Mouse (Mus musculus): ENCODE measurements around the gene Dnase2a.
A peak's percentile ranks its signal among the peaks of the same experiment; 100 is the strongest.
"Not testable (repeated sequence)": the region's sequence is repeated elsewhere in the genome, so short reads cannot be mapped to it uniquely, and the experiment has no call there.

Dnase2a gene

DNA sequence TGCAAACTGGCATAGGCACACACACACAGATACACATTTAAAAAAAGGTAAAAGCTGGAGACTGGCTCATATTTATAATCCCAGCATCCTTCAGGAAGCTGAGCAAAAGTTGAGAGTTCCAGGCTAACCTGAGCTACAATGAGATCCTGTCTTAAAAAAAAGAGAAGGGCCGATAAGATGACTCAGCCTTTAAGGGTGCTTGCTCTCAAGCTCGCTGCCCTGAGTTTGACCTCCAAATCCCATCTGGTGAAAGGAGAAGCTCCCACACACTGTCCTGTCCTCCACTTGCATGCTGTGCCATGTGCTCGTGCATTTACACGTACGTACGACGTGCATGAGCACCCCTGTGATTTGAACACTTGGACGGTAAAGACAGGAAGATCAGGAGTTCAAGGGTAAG lies 867 bp upstream of the Dnase2a start:
- no peak for DNase-seq (ENCODE audit: low spot score in 2 of 2)

DNA sequence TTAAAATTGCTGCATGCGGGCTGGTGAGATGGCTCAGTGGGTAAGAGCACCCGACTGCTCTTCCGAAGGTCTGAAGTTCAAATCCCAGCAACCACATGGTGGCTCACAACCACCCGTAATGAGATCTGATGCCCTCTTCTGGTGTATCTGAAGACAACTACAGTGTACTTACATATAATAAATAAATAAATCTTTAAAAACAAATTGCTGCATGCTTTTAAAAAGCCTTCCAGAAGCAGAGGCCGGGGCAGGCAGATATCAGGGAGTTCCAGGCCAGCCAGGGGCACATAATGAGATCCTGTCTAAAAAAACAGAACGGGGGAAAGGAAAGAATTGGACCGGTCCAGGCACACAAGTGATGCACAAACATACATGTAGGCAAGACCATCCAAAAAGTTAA lies 381 bp upstream of the Dnase2a start:
- DNase-seq (ENCODE audit: low spot score in 2 of 2), result not testable (repeated sequence)

DNA sequence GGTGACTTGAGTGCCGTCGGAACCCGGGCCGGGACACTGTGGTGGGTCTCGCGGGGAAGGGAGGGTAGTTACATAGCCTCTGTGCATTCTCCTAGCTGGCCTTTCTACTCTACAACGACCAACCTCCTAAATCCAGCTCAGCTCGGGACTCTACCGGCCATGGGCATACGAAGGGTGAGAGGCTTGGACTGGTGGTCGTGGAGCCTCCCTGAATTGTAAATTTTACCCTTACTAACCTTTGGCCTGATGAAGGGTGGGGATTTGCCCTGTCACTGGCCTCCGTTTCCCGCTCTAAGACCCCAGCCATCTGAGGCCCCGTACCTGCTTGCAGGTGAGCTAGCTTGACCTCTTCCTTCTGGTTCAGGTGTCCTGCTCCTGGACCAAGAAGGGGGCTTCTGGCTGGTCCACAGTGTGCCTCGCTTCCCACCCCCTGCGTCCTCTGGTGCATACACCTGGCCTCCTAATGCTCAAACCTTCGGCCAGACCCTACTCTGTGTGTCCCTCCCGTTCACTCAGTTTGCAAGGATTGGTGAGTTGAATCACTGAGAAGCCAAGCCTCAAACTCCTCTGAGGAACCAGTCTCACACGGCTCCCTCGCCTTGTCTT lies 905 bp downstream of the Dnase2a start:
- no peak for DNase-seq (ENCODE audit: low spot score in 2 of 2)

DNA sequence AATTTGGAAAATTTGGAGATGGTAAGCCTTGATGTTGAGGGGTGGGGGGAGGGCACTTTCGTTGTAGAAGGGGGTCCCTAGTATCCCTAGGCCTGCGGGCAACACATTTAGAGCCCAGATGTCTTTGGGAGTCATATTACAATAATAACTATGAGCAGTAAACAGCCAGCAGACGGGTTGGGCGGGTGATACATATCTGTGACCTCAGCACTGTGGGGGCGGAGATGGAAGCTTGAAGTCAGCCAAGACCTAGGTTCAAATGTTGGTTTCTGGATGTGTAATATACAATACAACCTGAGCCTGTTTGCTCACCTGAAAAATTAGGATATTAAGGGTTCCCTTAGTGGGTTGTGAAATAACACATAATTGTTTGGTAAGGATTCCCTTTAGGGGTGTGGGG lies 1.6 kb downstream of the Dnase2a start:
- no peak for DNase-seq (ENCODE audit: low spot score in 2 of 2)

DNA sequence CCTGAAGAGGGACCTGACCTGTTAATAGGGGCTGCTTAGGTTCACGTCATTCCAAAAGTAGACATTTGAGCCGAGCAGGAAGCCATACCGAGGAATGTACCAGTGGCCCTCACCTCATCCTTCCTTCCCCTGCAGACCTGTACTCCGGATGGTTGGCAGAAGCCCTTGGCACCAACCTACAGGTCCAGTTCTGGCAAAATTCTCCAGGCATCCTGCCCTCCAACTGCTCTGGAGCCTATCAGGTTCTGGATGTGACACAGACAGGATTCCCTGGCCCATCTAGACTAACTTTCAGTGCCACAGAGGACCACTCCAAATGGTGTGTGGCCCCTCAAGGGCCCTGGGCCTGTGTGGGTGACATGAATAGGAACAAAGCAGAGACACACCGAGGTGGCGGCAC lies 2.2 kb downstream of the Dnase2a start:
- DNase-seq (ENCODE audit: low spot score in 2 of 2), result no peak

DNA sequence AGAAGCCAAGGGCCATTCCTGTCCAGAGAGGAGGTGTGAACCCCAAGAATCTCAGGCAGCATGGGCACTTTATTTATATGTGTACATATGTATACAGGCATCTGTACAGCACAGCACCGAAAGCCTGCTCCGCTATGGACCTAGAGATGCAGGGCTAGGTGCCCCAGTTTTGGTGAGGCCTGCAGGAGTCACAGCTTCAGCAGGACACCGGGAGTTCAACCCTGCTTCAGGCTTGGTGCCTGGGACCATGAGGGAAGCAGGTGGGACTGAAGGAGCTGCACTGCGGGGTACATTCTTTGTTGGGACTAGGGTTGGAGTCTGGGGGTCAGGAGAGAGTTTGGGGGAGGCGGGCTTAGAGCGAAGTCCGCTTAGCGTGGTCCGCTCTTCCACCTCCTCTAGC lies 3.5 kb downstream of the Dnase2a start:
- no peak for DNase-seq (ENCODE audit: low spot score in 2 of 2)

DNA sequence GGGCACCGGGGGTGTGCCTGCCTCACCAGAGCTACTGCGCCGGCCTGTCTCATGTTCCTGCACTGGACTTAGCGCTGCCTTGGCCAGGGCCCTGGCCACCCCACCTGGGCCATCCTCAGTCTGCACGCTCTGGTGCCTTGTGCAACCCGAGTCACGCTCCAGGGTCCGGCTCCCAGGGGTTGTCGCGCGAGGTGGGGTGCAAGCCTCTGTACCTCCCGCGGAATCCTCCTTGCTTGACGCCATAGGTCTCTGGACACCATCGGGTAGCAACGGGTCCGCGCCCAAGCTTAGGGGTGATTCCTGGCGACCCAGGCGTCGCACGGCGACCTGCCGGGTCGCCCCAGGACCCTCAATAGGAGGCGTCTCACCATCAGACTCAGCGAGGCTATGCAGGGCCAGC lies 4.0 kb downstream of the Dnase2a start:
- DNase-seq (ENCODE audit: low spot score in 2 of 2), result no peak

DNA sequence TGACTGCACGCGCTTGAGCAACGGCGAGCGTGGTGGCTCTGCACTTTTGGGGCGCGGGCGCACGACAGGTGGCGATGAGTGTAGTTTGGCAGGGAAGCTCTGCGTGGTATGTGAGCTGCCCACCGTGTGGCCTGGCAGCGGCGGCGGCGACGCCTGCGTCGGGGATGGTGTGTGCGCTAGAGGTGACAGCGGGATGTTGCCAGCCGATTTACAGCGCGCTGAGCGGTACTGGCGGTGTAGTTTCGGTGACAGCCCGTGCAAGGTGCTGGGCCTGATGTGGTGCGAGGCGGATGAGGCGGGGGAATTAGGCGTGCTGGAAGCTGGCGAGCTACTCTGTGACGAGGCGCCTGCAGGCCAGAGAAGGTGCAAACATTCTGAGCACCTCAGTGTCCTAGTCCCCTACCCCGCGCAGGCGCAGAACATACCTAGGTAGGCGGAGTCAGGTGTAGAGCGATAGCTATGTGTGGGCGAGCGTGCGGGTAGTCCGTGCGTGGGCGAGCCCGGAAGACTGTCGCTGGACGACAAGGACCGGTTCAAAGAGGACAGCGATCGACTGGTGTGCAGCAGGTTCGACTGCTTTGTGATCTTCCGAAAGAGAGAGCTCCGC lies 4.6 kb downstream of the Dnase2a start:
- DNase-seq (ENCODE audit: low spot score in 2 of 2), result peak; percentile 66 to 74

DNA sequence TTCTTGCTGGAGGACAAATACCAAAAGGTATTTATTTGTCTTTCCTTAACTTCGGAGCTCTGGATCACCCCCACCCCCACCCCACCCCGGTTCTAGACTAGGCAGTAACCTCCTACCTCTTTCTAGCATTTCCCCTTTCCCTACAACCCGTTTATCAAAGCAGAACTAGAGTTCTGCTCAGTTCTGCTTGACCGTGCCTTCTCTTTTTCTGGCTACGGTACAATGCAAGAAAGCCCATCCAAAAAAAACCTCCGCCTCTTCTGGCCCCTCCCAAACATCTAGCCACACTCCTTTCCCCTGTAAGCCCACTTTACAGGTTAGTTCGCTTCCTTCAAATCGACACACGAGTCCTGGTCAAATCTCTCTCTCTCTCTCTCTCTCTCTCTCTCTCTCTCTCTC lies 5.1 kb downstream of the Dnase2a start:
- DNase-seq (ENCODE audit: low spot score in 2 of 2), result no peak

DNA sequence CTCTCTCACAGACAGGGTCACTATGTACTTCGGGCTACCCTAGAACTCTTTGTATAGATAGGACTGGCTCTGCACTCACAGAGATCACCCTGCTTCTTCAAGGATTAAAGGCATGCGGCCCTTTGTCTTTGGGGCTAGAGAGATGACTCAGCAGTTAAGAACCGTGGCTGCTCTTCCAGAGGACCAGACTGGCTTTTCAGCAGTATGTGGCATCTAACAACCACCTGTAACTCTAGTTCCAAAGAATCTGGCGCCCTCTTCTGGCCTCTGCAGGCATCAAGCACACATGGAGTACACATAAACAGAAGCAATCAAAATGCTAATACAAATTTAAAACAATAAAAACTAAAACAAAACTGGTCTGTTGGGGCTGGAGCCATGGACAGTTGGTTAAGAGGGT lies 5.6 kb downstream of the Dnase2a start:
- DNase-seq (ENCODE audit: low spot score in 2 of 2), result no peak

DNA sequence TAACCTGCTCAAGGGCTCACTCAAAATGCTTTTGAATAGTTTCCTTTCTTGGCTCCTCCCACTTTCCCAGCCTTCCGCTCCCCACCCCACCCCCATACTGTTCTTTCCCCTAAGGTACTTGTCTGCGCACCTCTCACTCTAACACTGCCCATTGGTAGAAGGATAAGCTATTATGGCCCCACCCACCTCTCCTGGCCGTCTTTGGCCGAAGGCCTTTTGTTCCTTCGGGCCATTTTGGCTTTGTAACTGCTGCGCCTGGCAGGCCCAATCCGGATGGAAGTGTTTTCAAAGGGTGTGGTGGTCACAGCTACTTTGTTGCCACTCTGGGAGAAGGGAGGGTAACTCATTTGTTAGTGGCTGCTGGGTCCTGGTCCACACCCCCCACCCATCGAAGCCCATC lies 6.9 kb downstream of the Dnase2a start:
- DNase-seq (ENCODE audit: low spot score in 2 of 2), result no peak

DNA sequence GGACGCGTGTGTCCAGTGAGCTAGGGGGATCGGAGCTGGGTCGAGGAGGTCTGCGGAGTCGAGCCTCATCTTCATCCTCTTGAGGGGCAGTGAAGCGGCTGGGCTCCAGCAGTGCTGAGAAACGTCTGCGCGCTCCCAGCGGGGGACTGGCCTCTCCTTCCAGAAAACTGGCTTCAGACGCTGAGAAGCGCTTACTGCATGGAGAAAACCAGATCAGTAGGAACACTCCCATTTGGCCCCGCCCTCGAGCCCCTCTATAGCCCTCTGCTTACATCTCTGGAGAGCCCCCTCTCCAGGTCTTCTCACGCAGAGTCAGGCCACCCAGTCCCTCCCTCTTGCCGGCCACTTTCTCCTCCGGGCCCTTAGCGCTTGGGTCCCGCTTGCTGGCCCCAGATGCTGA lies 9.4 kb downstream of the Dnase2a start:
- no peak for DNase-seq (ENCODE audit: low spot score in 2 of 2)

DNA sequence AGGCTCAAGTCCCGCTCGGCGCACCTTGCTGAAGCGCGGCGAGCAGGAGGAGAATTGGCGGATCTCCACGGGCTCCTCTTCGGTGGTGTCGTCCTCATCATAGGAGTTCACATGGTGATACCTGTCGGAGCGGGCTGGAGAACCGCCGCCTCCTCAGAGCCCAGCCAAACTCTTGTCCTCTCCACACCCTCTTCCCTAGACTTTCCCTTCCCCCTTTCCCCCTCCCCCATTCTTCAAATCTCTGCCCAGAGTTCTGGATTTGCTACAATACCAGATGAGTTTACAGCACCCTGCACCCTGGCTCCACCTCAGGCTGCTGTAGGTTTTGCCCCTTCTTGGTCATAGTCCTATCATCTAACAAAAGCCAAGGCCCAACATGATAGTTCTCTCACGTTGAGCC lies 10.3 kb downstream of the Dnase2a start:
- no peak for DNase-seq (ENCODE audit: low spot score in 2 of 2)

DNA sequence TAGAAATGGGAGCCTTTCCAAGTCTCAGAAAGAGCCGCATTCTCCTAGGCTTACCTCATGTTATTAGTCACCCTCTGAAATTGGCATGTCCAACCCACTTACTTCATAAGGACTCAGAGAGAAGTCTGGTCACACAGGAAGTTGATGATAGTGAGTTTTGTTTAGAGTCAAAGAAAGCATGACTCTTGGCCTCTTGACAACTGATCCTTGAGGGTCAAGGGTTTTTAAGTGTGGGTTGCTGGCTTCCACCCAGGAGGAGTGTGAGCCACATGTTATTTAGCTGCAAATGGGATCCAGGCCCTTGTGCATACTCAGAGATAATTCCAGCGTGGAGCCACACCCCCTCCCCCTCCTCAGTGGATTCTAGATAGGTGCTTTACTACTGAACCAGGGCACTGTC lies 13.2 kb downstream of the Dnase2a start:
- no peak for DNase-seq (ENCODE audit: low spot score in 2 of 2)

DNA sequence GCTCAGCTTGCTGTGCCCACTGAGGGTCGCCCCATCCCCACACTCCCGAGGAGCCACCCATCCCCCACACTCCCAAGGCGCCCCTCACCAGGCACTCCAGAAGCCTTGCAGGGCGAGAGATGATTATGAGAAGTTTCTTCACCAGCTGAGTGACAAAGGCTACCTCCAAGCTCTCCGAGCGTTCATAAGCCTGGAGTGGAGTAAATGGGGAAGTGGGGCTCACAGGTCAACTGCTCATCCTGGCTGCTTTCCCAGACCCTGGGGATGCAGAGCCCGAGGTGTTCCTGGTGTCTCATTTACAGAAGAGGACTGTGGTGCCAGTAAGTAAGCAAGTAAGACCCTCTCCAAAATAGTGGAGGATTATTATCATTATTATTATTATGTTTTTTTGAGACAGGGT lies 17.2 kb downstream of the Dnase2a start:
- DNase-seq (ENCODE audit: low spot score in 2 of 2), result no peak

DNA sequence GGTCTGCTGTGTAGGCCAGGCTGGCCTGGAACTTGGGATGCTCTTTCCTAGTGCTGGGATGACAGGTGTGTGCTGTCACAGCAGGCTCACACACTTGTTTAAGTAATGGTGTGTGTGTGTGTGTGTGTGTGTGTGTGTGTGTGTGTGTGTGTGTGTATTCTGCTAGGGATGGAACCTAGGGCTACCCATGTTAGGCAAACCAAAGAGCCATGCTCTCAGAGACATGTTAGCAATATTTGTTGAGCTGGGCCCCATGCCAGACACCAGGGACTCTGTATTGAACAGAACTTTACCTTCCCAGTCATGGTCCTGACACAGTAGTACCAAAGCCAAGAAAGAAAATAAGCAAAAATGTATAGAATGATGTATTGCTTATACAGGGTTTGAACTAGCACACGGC lies 19.2 kb downstream of the Dnase2a start:
- no peak for DNase-seq (ENCODE audit: low spot score in 2 of 2)

DNA sequence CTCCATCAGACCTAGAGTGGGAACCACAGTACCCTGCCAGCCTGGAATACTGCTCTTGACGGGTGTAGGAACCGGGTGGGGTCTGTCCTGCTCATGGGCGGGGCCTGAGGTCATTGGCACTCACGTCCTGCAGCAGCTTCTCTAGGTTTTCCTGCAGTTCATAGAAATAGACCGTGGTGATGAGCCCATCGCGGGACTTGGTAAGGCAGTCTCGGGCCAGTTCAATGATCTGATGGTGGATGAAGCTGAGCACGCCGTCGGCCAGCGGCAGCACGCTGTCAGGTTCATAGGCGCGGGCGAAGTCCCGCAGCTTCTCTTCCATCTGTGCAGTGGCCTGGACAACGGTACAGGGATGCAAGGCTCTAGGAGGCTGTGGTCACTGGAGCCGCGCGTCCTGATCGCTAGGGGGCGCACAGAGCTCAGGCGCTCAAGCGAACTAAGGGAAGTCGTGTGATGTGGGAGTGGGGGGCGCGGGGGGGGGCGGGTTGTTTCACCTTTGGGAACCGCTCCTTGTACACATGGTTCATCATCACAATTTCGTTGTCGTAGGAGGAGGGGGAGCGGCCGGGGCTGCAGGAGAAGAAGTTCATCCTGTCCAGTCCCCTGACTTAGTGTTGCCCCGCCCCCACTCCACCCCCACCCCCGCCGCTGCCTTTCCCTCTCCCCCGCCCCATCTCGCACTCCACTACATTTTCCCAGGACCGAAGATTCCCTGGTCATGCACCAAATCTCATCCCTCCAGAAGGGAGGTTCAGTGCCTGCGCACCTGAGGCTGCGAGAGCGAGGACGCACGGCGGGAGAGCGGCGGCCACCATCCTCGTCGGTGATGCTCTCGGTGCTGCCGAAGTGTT lies 20.3 kb downstream of the Dnase2a start:
- peak; percentile 48 to 65 for DNase-seq (ENCODE audit: low spot score in 2 of 2)

DNA sequence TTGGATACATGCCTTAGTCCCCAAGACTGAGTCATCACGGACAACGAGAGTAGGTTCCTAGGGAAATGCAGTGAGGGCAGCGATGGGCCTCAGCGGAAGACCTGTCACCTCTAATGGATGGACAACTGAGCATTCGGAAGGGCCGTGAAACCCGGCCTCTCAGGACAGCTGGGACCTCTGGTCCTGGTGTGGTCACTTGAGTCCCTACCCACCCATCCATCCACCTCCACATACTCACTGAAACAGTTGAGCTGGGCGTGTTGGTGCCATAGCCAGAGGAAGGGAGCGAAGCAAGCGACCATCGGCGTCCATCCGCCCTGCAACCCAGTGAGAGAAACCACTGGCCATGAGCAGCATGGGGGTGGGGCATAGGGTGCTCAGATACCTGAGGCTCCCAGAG lies 22.2 kb downstream of the Dnase2a start:
- no peak for DNase-seq (ENCODE audit: low spot score in 2 of 2)

DNA sequence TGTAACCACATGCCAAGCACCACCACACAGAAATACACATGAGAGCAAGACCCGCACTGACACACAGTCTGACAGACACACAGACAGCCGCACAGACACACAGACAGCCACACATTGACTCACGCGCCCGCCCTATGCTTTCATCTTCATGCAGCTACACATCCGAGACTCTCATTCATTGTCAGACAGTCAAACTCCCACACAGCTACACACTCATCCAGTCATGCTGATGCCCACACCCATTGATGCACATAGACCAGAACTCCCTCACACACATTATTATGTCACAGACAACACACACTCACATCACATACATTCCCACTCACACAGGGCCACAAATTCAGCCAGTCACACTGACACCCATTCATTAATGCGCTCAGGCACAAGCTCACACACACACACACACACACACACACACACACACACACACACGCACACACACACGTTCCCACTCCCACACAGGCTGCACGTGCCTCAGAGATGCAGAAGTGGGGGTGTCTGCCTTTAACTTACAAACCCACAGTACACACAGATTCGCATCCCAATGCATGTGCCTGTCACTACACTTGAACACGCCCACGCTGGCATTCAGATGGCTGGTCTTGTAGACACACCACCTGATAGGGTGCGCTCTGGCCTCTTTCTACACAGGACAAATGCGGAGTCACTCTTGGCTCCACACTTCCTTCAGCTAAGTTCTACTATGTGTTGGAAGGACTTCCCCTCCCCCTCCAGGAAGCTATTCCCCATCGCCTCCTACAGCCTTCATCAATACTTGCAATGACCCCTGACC lies 25.6 kb downstream of the Dnase2a start:
- no peak for DNase-seq (ENCODE audit: low spot score in 2 of 2)

DNA sequence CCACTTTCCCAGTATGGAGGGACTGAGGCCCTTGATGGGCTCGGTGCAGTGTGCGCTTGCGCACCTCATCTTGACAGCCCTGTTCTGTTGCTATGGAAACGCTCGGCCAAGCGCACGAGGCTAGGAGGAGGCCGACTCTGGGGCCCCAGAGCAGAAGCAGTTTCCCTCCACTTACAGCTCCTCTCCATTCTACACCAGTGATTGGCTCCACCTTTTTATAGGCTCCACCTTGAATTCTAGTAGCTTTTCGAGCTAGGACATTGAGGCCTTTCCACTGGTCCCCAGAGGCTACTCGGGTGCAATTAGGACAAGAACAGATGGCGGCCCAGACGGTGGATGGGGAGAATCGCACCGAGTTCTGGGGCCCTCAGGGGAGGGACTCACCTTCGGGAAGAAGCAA lies 26.5 kb downstream of the Dnase2a start:
- DNase-seq (ENCODE audit: low spot score in 2 of 2), result no peak

DNA sequence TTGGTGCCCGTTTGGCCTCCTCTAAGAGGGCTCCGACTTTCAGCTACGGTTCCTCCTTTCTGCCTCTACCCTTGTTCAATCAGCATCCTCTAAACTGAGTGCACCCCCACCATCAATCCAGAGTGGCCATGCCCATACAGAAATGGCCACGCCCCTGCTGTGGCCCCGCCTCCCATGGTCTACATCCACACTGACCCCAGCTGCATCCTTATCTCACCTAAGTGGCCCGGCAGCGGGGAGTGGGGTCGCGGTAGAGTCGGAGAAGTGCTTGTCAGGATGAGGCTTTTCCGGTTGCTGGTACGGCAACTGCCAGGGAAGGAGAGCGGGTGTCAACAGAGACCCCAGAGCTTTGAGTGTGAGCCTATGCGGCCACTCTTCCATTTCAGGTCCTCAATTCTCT lies 27.1 kb downstream of the Dnase2a start:
- no peak for DNase-seq (ENCODE audit: low spot score in 2 of 2)
